Mouse (Mus musculus): Measurements from ENCODE around the gene Atp2b4. TPM values are rescaled to one million over a fixed set of nuclear protein-coding genes. Genes with fewer than 3 reads are reported as not detected.

Atp2b4 gene
- polyA plus RNA-seq, 1 experiment from 2014 or later: 15.6 TPM

DNA sequence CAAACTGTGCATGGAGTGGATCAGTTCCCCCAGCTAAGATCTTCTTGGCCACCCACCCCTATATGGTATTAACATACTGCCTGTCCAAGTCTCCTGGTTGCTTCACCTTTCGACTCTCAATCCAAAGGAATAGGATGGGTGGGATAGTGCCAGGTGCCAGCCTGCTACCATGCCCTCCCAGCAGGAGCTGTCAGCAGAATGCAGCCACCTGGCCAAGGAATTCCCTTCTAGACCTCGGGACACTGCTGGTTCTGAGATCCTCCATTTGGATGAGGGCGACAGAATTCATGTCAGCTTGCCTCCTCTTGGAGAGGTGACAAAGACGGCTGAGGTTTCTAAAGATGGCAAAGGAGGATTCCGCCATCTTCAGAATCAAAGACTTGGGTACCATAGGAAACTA lies 32.8 kb downstream of the Atp2b4 start:
- no peak for ATAC-seq (ENCODE audit: low FRiP score, low TSS enrichment)
- Histone ChIP-seq H3K27ac (replicated peaks; ENCODE audit: low read depth, low read length) (no peak overlapping the region), H3K9ac (replicated peaks; ENCODE audit: low read length) (no peak overlapping the region), H3K9me3 (ENCODE audit: control insufficient read depth, low read length) (no peaks in the 10 kb centered on the region), H3K36me3 (ENCODE audit: control insufficient read depth, insufficient read depth, low read length) (no peaks in the 10 kb centered on the region), H3K4me2 (ENCODE audit: low read length) (no peak overlapping the region), H3K27me3 (ENCODE audit: control insufficient read depth, insufficient read depth, low read length) (no peaks in the 10 kb centered on the region), H3K4me3 (replicated peaks; ENCODE audit: low read depth, low read length) (no peak overlapping the region), H3K4me1 (ENCODE audit: control insufficient read depth, insufficient read depth, low read length) (peaks cover 15% of the 10 kb centered on the region)
- WGBS: 88% methylated on average over 5 of the region's 5 CpGs
- no peak for DNase-seq

- DNase-seq: no peak
- H3K27ac ChIP-seq (replicated peaks; ENCODE audit: low read depth, low read length): no peak overlapping the region
- H3K4me3 ChIP-seq (replicated peaks; ENCODE audit: low read depth, low read length): no peak overlapping the region
- no peak for ATAC-seq (ENCODE audit: low FRiP score, low TSS enrichment)
- H3K9me3 ChIP-seq (ENCODE audit: control insufficient read depth, low read length): no peaks in the 10 kb centered on the region
- H3K27me3 ChIP-seq (ENCODE audit: control insufficient read depth, insufficient read depth, low read length): no peaks in the 10 kb centered on the region
- no peak overlapping the region for H3K9ac ChIP-seq (replicated peaks; ENCODE audit: low read length)
- WGBS: 20% methylated on average over 11 of the region's 11 CpGs
- H3K4me2 ChIP-seq (ENCODE audit: low read length): no peak overlapping the region
- H3K4me1 ChIP-seq (ENCODE audit: control insufficient read depth, insufficient read depth, low read length): peaks cover 12% of the 10 kb centered on the region
- no peaks in the 10 kb centered on the region for H3K36me3 ChIP-seq (ENCODE audit: control insufficient read depth, insufficient read depth, low read length)
These were observed 33.8 kb downstream of the Atp2b4 start for GRCm38 (mm10) chr1:133766901-133767529.

GRCm38 (mm10) chr1:133765376-133765775 lies 35.5 kb downstream of the Atp2b4 start:
- no peak overlapping the region for H3K27ac ChIP-seq (replicated peaks; ENCODE audit: low read depth, low read length)
- ATAC-seq (ENCODE audit: low FRiP score, low TSS enrichment) (no peak), DNase-seq (no peak)
- H3K9me3 ChIP-seq (ENCODE audit: control insufficient read depth, low read length): no peaks in the 10 kb centered on the region
- H3K4me2 ChIP-seq (ENCODE audit: low read length): no peak overlapping the region
- H3K36me3 ChIP-seq (ENCODE audit: control insufficient read depth, insufficient read depth, low read length): no peaks in the 10 kb centered on the region
- H3K4me3 ChIP-seq (replicated peaks; ENCODE audit: low read depth, low read length): no peak overlapping the region
- H3K9ac ChIP-seq (replicated peaks; ENCODE audit: low read length): no peak overlapping the region
- H3K4me1 ChIP-seq (ENCODE audit: control insufficient read depth, insufficient read depth, low read length): peaks cover 11% of the 10 kb centered on the region
- 63% methylated on average over 4 of the region's 4 CpGs for whole genome bisulfite sequencing
- H3K27me3 ChIP-seq (ENCODE audit: control insufficient read depth, insufficient read depth, low read length): no peaks in the 10 kb centered on the region

DNA sequence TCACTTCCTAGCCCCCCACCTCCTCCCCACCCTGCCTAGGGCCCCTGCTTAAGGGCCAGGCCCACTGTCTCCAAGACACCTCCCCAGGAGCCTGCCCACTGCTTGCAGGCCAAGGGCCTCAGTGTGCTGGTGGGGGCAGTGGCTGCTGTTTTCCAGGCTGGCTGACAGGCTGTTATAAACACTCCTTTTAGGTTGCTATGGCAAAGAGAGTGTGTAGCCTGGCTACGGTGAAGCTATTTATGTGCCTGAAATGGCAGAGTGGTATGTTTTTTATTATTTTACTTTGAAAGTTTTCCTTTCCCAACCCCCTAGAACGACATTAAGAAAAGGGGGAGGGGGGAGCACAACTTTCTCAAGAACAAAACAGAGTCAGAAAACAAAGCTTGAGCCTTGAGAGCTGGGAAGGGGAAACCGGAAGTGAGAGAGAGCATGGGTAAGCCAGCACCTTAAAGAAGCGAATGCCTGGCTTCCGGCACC lies 37.9 kb downstream of the Atp2b4 start:
- Histone ChIP-seq H3K27ac (replicated peaks; ENCODE audit: low read depth, low read length) (no peak overlapping the region), H3K27me3 (ENCODE audit: control insufficient read depth, insufficient read depth, low read length) (no peaks in the 10 kb centered on the region), H3K9me3 (ENCODE audit: control insufficient read depth, low read length) (no peaks in the 10 kb centered on the region), H3K4me1 (ENCODE audit: control insufficient read depth, insufficient read depth, low read length) (peaks cover 11% of the 10 kb centered on the region), H3K9ac (replicated peaks; ENCODE audit: low read length) (no peak overlapping the region), H3K4me3 (replicated peaks; ENCODE audit: low read depth, low read length) (no peak overlapping the region), H3K4me2 (ENCODE audit: low read length) (no peak overlapping the region), H3K36me3 (ENCODE audit: control insufficient read depth, insufficient read depth, low read length) (no peaks in the 10 kb centered on the region)
- DNase-seq (peak; percentile 34), ATAC-seq (ENCODE audit: low FRiP score, low TSS enrichment) (no peak)
- WGBS: 35% methylated on average over 5 of the region's 5 CpGs

DNA sequence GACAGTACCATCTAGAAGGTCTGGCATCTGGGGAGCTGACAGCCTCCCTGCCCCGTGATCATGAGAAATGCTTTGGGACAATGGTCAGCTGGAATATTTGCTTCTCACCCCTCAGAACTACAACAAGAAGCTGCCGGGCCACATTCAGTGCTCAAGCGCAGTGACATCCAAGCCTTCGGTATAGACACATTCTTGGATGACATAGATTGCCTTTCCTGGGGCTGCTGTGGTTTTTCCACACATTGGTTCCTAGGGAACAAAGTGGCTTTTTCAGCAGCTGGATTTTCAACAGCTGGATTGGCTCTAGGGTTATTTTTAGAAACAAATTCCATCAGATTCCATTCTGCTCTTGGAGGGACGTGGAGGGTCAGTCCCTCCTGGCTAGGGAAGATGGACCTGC lies 39.6 kb downstream of the Atp2b4 start:
- Histone ChIP-seq H3K4me3 (replicated peaks; ENCODE audit: low read depth, low read length) (no peak overlapping the region), H3K4me1 (ENCODE audit: control insufficient read depth, insufficient read depth, low read length) (no peaks in the 10 kb centered on the region), H3K9ac (replicated peaks; ENCODE audit: low read length) (no peak overlapping the region), H3K4me2 (ENCODE audit: low read length) (no peak overlapping the region), H3K9me3 (ENCODE audit: control insufficient read depth, low read length) (no peaks in the 10 kb centered on the region), H3K27me3 (ENCODE audit: control insufficient read depth, insufficient read depth, low read length) (no peaks in the 10 kb centered on the region), H3K36me3 (ENCODE audit: control insufficient read depth, insufficient read depth, low read length) (no peaks in the 10 kb centered on the region), H3K27ac (replicated peaks; ENCODE audit: low read depth, low read length) (no peak overlapping the region)
- ATAC-seq (ENCODE audit: low FRiP score, low TSS enrichment) (no peak), DNase-seq (no peak)
- WGBS: 86% methylated on average over 5 of the region's 5 CpGs

DNA sequence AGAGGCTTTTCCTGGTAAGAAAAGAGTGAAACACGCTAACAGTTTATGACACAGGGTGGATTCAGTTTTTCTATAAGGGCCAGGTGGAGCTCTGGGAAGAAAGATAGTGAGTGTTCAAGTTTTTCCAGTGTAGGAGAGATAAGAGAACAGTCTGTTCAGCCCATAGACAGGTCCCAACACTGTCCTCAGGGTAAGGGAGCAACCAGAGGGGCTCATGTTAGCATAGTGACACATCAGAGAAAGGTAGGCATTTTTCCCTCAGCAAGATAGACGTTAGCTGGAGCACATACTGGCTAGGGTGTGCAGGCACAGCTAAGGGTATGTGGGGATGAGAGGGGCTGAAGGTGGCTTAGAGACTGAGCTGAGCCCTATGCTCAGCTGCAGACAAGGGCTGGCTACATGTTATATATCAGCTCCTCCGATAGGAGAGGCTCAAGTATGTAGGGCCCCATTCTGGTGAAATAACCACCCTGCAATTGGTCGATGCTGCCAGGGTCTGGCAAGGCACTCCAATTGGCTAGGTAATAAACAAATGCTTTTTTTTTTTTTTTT lies 46.4 kb downstream of the Atp2b4 start:
- Histone ChIP-seq H3K4me3 (replicated peaks; ENCODE audit: low read depth, low read length) (no peak overlapping the region), H3K9ac (replicated peaks; ENCODE audit: low read length) (no peak overlapping the region), H3K4me2 (ENCODE audit: low read length) (no peak overlapping the region), H3K9me3 (ENCODE audit: control insufficient read depth, low read length) (no peaks in the 10 kb centered on the region), H3K36me3 (ENCODE audit: control insufficient read depth, insufficient read depth, low read length) (no peaks in the 10 kb centered on the region), H3K4me1 (ENCODE audit: control insufficient read depth, insufficient read depth, low read length) (no peaks in the 10 kb centered on the region), H3K27ac (replicated peaks; ENCODE audit: low read depth, low read length) (no peak overlapping the region), H3K27me3 (ENCODE audit: control insufficient read depth, insufficient read depth, low read length) (no peaks in the 10 kb centered on the region)
- DNase-seq: no peak
- 87% methylated on average over 4 of the region's 4 CpGs for WGBS
- no peak for ATAC-seq (ENCODE audit: low FRiP score, low TSS enrichment)

DNA sequence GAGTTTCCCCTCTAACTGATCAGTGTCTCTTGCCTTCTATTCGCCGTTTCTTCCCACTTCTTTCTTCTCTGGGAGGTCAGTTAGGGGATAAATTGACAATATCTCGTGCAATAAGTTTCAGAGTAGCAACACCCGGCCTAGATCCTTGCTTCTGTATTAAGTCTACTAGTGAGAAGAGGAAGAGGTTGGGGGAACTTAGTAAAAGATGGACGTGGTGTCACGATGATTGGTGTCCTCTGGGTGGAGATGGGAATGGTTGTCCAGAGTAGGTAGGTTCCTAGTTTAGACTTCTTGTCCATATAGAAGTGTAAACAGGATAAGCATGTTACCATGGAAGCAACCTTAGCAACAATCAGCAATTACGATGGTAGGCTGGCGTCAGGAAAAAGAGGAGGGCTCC lies 47.5 kb downstream of the Atp2b4 start:
- no peaks in the 10 kb centered on the region for H3K4me1 ChIP-seq (ENCODE audit: control insufficient read depth, insufficient read depth, low read length)
- no peak overlapping the region for H3K9ac ChIP-seq (replicated peaks; ENCODE audit: low read length)
- no peaks in the 10 kb centered on the region for H3K27me3 ChIP-seq (ENCODE audit: control insufficient read depth, insufficient read depth, low read length)
- H3K27ac ChIP-seq (replicated peaks; ENCODE audit: low read depth, low read length): no peak overlapping the region
- H3K36me3 ChIP-seq (ENCODE audit: control insufficient read depth, insufficient read depth, low read length): no peaks in the 10 kb centered on the region
- ATAC-seq (ENCODE audit: low FRiP score, low TSS enrichment) (no peak), DNase-seq (no peak)
- H3K4me3 ChIP-seq (replicated peaks; ENCODE audit: low read depth, low read length): no peak overlapping the region
- 88% methylated on average over 8 of the region's 8 CpGs for WGBS
- H3K4me2 ChIP-seq (ENCODE audit: low read length): no peak overlapping the region
- H3K9me3 ChIP-seq (ENCODE audit: control insufficient read depth, low read length): no peaks in the 10 kb centered on the region

- no peak for DNase-seq
- no peak for ATAC-seq (ENCODE audit: low FRiP score, low TSS enrichment)
- 85% methylated on average over 3 of the region's 3 CpGs for WGBS
- Histone ChIP-seq H3K9ac (replicated peaks; ENCODE audit: low read length) (no peak overlapping the region), H3K4me3 (replicated peaks; ENCODE audit: low read depth, low read length) (no peak overlapping the region), H3K27me3 (ENCODE audit: control insufficient read depth, insufficient read depth, low read length) (no peaks in the 10 kb centered on the region), H3K36me3 (ENCODE audit: control insufficient read depth, insufficient read depth, low read length) (no peaks in the 10 kb centered on the region), H3K4me1 (ENCODE audit: control insufficient read depth, insufficient read depth, low read length) (no peaks in the 10 kb centered on the region), H3K4me2 (ENCODE audit: low read length) (no peak overlapping the region), H3K27ac (replicated peaks; ENCODE audit: low read depth, low read length) (no peak overlapping the region), H3K9me3 (ENCODE audit: control insufficient read depth, low read length) (no peaks in the 10 kb centered on the region)
These were observed 49.2 kb downstream of the Atp2b4 start for GRCm38 (mm10) chr1:133751621-133752020.

DNA sequence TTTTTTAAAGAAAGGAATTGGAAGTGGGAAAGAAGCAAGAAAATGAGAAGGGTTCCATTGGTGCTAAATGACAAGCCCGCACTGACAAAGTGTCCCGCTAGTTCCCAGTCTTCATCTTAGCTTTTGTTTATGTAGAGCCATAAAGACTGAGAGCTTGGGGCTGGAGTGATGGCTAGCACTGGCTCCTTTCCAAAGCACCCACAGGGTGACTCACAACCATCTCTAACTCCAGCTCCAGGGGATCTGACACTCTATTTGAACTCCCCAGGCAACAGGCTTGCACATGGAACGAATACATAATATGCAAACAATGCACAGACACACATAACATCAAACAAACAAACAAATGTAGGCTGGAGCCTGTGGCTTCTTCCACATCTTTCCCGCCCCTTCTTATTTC lies 50.9 kb downstream of the Atp2b4 start:
- Histone ChIP-seq H3K4me3 (replicated peaks; ENCODE audit: low read depth, low read length) (no peak overlapping the region), H3K4me2 (ENCODE audit: low read length) (no peak overlapping the region), H3K27ac (replicated peaks; ENCODE audit: low read depth, low read length) (no peak overlapping the region), H3K27me3 (ENCODE audit: control insufficient read depth, insufficient read depth, low read length) (no peaks in the 10 kb centered on the region), H3K9me3 (ENCODE audit: control insufficient read depth, low read length) (no peaks in the 10 kb centered on the region), H3K9ac (replicated peaks; ENCODE audit: low read length) (no peak overlapping the region), H3K4me1 (ENCODE audit: control insufficient read depth, insufficient read depth, low read length) (no peaks in the 10 kb centered on the region), H3K36me3 (ENCODE audit: control insufficient read depth, insufficient read depth, low read length) (no peaks in the 10 kb centered on the region)
- DNase-seq (no peak), ATAC-seq (ENCODE audit: low FRiP score, low TSS enrichment) (no peak)
- WGBS: 84% methylated on average over 4 of the region's 4 CpGs
